Mouse (Mus musculus) kidney, adult 2 months (tissue): ENCODE results near the gene Gosr1.

Experiments
- CTCF ChIP-seq: fragments of 200-500 bp; conservative IDR thresholded peaks from 2 replicates; pipeline ENCODE4 v1.5.1; 2011; ENCODE audit warnings: low read depth, mild to moderate bottlenecking, control low read depth, low read length, moderate library complexity, mixed read lengths; ENCODE audit not compliant: insufficient read depth, insufficient read length
- POLR2A ChIP-seq: fragments of 200-500 bp; IDR thresholded peaks from one replicate; pipeline ENCODE4 v1.6.1; 2011; ENCODE audit warnings: low read depth, low read length, control low read depth

- TF ChIP-seq POLR2A = no peak
- no peak for TF ChIP-seq CTCF
These were observed 67.6 kb downstream of the Gosr1 start for GRCm38 (mm10) chr11:76695810-76696209.
